Mouse (Mus musculus) MEL (cell line): ENCODE measurements around the gene Sec14l4.

Experiments
- BHLHE40 ChIP-seq: IDR thresholded peaks from 2 replicates; pipeline ENCODE4 v1.6.1; 2012; ENCODE audit warnings: low read depth, mild to moderate bottlenecking, inconsistent platforms, low read length, improper control_type of control experiment, borderline replicate concordance
- ELF1 ChIP-seq: IDR thresholded peaks from 2 replicates; pipeline ENCODE4 v1.6.1; 2014; ENCODE audit warnings: low read depth, mild to moderate bottlenecking, inconsistent platforms, low read length, improper control_type of control experiment, moderate library complexity
- JUND ChIP-seq: IDR thresholded peaks from 2 replicates; pipeline ENCODE4 v1.6.1; 2011; ENCODE audit warnings: low read depth, mild to moderate bottlenecking, improper control_type of control experiment, low read length
- MAX ChIP-seq: IDR thresholded peaks from 2 replicates; pipeline ENCODE4 v1.6.1; 2011; ENCODE audit warnings: low read length, improper control_type of control experiment

DNA sequence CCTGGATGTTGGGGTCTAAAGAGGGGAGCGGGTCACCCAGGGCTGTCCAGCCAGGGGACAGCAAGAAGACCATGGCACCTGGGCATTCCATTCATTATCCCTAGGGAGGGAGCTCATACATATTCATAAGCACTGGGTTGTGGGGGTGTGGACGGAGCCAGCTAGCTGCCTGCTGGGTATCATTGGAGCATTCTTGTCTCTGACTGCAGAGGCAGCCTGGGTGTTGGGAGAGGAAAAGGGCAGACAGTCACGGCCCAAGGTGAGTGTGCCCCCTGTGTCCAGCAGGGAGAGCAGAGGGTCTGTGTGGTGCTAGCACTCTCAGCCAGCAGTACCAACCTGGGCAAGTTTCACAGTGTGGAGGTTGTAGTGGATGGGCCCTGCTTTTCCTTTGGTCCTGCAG is 41.5 kb upstream of the Sec14l4 start:
- no peak for TF ChIP-seq BHLHE40
- TF ChIP-seq JUND, result no peak
- no peak for TF ChIP-seq MAX
- no peak for TF ChIP-seq ELF1
